Mouse (Mus musculus): ENCODE measurements around the gene Vmac. TPM values are rescaled to one million over a fixed set of nuclear protein-coding genes. Genes with fewer than 3 reads are reported as not detected.

Gene Vmac
- polyA plus RNA-seq, 1 experiment from 2014 or later: 2.8 TPM

DNA sequence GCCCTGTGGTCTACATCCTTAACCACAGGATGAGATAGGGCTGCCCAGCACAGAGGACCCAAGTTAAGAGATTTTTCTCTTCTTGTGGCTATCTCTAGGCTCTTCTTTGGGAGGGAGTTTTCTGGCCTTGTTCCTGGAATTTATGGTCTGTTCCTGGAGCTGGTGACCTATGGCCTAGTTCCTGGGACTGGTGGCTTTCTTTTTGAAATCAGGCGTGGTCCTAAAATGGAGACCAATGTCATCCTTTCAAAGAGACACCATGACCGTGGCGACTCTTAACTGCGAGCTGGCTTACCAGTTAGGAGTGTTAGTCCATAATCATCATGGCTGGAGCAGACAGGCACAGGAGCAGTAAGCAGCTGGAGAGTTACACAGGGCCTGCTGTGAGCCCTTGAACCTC lies 51.4 kb downstream of the Vmac start:
- WGBS (ENCODE audit: insufficient replicate concordance): 69% methylated on average over 4 of the region's 4 CpGs
- H3K4me3 ChIP-seq (ENCODE audit: low read depth, low read length): no peak overlapping the region
- H3K9ac ChIP-seq (ENCODE audit: low read depth, low read length): no peak overlapping the region
- peaks cover 16% of the 10 kb centered on the region for H3K27me3 ChIP-seq (ENCODE audit: control insufficient read depth, insufficient read depth, low read depth, low read length)
- no peaks in the 10 kb centered on the region for H3K9me3 ChIP-seq (replicated peaks; ENCODE audit: control insufficient read depth, low read length)
- ATAC-seq (ENCODE audit: low read depth): no peak
- no peaks in the 10 kb centered on the region; the same call in none of the 2 replicates for H3K4me1 ChIP-seq (ENCODE audit: control insufficient read depth, low read depth, low read length)
- H3K4me2 ChIP-seq (ENCODE audit: low read depth, low read length): no peak overlapping the region
- H3K27ac ChIP-seq (ENCODE audit: low read length): no peak overlapping the region
- no peaks in the 10 kb centered on the region for H3K36me3 ChIP-seq (ENCODE audit: control insufficient read depth, insufficient read depth)

DNA sequence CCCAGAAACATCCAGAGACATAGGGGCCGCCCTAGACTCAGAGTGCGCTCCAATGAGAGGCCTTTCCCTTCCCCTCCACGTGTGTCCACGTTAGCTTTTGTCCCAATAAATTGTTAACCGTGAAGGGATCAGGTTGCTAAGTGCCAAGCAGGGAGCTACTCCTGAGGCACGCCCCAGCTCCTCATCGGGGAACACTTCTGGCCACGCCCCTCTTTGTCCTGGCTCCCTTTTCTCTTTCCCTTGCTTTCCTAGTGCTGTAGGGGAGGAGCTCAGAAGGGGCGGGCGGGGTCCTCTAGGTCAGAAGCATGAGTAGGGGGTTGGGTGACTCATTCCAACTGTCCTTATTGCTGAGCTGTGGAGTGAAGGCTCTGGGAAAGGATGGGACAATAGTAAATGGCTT lies 53.5 kb downstream of the Vmac start:
- Histone ChIP-seq H3K9me3 (replicated peaks; ENCODE audit: control insufficient read depth, low read length) (no peaks in the 10 kb centered on the region), H3K27ac (ENCODE audit: low read length) (no peak overlapping the region), H3K4me1 (ENCODE audit: control insufficient read depth, low read depth, low read length) (no peaks in the 10 kb centered on the region; the same call in none of the 2 replicates), H3K36me3 (ENCODE audit: control insufficient read depth, insufficient read depth) (no peaks in the 10 kb centered on the region), H3K4me2 (ENCODE audit: low read depth, low read length) (no peak overlapping the region), H3K9ac (ENCODE audit: low read depth, low read length) (no peak overlapping the region), H3K4me3 (ENCODE audit: low read depth, low read length) (no peak overlapping the region), H3K27me3 (ENCODE audit: control insufficient read depth, insufficient read depth, low read depth, low read length) (peaks cover 16% of the 10 kb centered on the region)
- WGBS (ENCODE audit: insufficient replicate concordance): 20% methylated on average over 10 of the region's 10 CpGs
- no peak for ATAC-seq (ENCODE audit: low read depth)

Other genes with a start within 250 kb of the Vmac start
- gene Ptprs, start 241.5 kb downstream of the Vmac start, polyA plus RNA-seq (2015; fragmentation: Nextera tagmentation; extraction: Ambion mirVana): 3.9 and 5.3 TPM in 2 replicates
- not detected in 2 replicates for gene Znrf4, start 205.6 kb downstream of the Vmac start, polyA plus RNA-seq (2015; fragmentation: Nextera tagmentation; extraction: Ambion mirVana)
- 0.12 and 0.24 TPM in 2 replicates for gene Gm20219, start 163.6 kb downstream of the Vmac start, polyA plus RNA-seq (2015; fragmentation: Nextera tagmentation; extraction: Ambion mirVana)
- 25.8 and 28.8 TPM in 2 replicates for gene Safb2, start 133.4 kb downstream of the Vmac start, polyA plus RNA-seq (2015; fragmentation: Nextera tagmentation; extraction: Ambion mirVana)
- 38.7 and 38.9 TPM in 2 replicates for gene Safb, start 133.2 kb downstream of the Vmac start, polyA plus RNA-seq (2015; fragmentation: Nextera tagmentation; extraction: Ambion mirVana)
- gene 2410015M20Rik, start 108.3 kb downstream of the Vmac start, polyA plus RNA-seq (2015; fragmentation: Nextera tagmentation; extraction: Ambion mirVana): 129 and 149 TPM in 2 replicates
- 828 and 951 TPM in 2 replicates for gene Rpl36, start 104.6 kb downstream of the Vmac start, polyA plus RNA-seq (2015; fragmentation: Nextera tagmentation; extraction: Ambion mirVana)
- gene Lonp1, start 91.1 kb downstream of the Vmac start, polyA plus RNA-seq (2015; fragmentation: Nextera tagmentation; extraction: Ambion mirVana): 35.0 and 36.3 TPM in 2 replicates
- 0.21 and 0.33 TPM in 2 replicates for gene Catsperd, start 89.9 kb downstream of the Vmac start, polyA plus RNA-seq (2015; fragmentation: Nextera tagmentation; extraction: Ambion mirVana)
- gene Ranbp3, start 44.7 kb downstream of the Vmac start, polyA plus RNA-seq (2015; fragmentation: Nextera tagmentation; extraction: Ambion mirVana): 35.9 and 37.0 TPM in 2 replicates
- 210 and 219 TPM in 2 replicates for gene Ndufa11, start 255 bp downstream of the Vmac start, polyA plus RNA-seq (2015; fragmentation: Nextera tagmentation; extraction: Ambion mirVana)
- gene Nrtn, start 39.5 kb upstream of the Vmac start, polyA plus RNA-seq (2015; fragmentation: Nextera tagmentation; extraction: Ambion mirVana): 0.49 and 1.0 TPM in 2 replicates
- gene Dus3l, start 46.7 kb upstream of the Vmac start, polyA plus RNA-seq (2015; fragmentation: Nextera tagmentation; extraction: Ambion mirVana): 11.4 and 12.2 TPM in 2 replicates
- 0.42 and 0.44 TPM in 2 replicates for gene Prr22, start 52.2 kb upstream of the Vmac start, polyA plus RNA-seq (2015; fragmentation: Nextera tagmentation; extraction: Ambion mirVana)
- gene Rfx2, start 113.0 kb upstream of the Vmac start, polyA plus RNA-seq (2015; fragmentation: Nextera tagmentation; extraction: Ambion mirVana): 12.4 and 12.6 TPM in 2 replicates
- not detected in 2 replicates for gene Acsbg2, start 156.4 kb upstream of the Vmac start, polyA plus RNA-seq (2015; fragmentation: Nextera tagmentation; extraction: Ambion mirVana)
- gene 1700061G19Rik, start 157.5 kb upstream of the Vmac start, polyA plus RNA-seq (2015; fragmentation: Nextera tagmentation; extraction: Ambion mirVana): 0.02 and 0.05 TPM in 2 replicates
- gene Mllt1, start 217.4 kb upstream of the Vmac start, polyA plus RNA-seq (2015; fragmentation: Nextera tagmentation; extraction: Ambion mirVana): 6.2 and 7.6 TPM in 2 replicates